Mouse (Mus musculus) left cerebral cortex, postnatal 25 days (tissue): Measurements from ENCODE around the gene Syne3. TPM values are rescaled to one million over a fixed set of nuclear protein-coding genes. Genes with fewer than 3 reads are reported as not detected.

ENCODE experiments used
- DNase-seq, 2 experiments: peaks; one replicate each; pipeline ENCODE4 v3.0.0; 2022; ENCODE audit warnings: low spot score in 2 of 2, mixed read lengths in 1 of 2
- intact Hi-C: fragments of 180-260 bp; cut with DNase I; formaldehyde crosslinking; loops from one replicate; pipeline ENCODE4 v1.15.1; 2025
- total RNA-seq, 2 experiments: library from RNA; stranded (reverse); gene quantifications; 2 replicates each; pipeline ENCODE4 v1.2.3; 2021

Syne3 gene
- total RNA-seq, 2 experiments from 2014 or later = 0.98 to 1.3 TPM

DNA sequence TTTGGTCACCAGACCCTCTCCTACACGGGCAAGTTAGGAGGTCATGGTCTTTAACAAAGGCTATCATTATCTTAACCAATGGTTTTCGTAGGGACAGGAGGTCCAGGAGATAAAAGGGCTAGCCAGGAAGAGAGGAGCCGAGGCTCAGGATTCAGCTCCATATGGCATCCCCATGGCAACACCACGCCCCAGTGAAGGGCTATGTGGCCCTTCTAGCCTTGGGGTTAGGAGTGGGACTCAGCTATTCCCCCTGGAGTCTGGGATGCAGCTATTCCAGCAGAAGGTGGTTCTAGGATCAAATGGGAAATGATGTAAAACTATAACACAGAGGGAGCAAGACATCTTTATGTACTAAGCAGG, 69.6 kb downstream of the Syne3 start:
- DNase-seq = no peak
- intact Hi-C loops = loop anchor here (2.0 kb wide), 1 partner anchor 171 kb away; no protein-coding TSS in a partner anchor

- intact Hi-C loops = loop anchor here (1.0 to 2.0 kb wide), 4 partner anchors 101 to 499 kb away; no protein-coding TSS in a partner anchor
- DNase-seq = peak; percentile 78 to 79
Observed at GRCm38 (mm10) chr12:104939372-104940026, 70.1 kb downstream of the Syne3 start.

DNA sequence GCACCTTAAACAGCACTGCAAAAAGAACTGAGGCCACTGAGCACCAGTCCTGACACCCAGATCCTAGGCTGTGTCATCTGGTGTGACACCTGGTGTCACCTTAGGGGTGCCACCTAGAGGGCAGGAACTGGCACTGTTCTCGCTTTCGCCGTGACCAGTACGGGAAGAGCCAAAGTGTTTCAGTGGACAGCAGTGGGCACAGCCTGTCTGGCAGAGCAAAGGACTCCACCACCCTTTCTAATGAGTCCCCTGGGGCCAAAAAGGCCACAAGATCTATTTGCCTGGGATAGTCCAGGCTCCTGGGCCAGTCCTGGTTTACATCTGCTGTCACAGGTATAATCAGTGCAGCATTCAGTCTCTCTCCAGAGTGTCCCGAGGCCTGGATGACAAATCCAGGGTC, 70.7 kb downstream of the Syne3 start:
- intact Hi-C loops = loop anchor here (1.0 to 2.0 kb wide), 3 partner anchors 100 to 498 kb away; no protein-coding TSS in a partner anchor
- DNase-seq = no peak

GRCm38 (mm10) chr12:104936223-104936622, 73.4 kb downstream of the Syne3 start:
- intact Hi-C loops = no loop called here
- peak in 1 of 2 experiments; percentile 30 for DNase-seq

DNA sequence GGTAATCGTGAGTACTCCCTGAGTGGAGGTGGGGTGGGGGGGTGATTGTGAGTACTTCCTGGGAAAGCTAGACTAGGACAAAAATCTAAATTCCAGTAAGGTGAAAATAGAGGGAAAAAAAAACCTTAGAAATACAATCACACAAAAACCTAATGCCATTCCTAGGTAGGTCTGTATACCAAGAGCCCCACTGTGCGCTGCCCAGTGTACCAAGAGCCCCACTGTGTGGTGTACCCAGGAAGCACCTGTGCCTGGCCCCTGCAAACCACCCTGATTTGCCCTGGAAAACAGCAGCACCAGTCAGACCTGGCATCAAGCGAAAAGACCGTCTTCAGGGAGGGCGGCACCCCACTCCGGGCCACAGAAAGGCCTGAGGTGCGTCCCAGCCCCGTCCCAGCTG, 74.5 kb downstream of the Syne3 start:
- intact Hi-C loops = no loop called here
- DNase-seq = no peak

DNA sequence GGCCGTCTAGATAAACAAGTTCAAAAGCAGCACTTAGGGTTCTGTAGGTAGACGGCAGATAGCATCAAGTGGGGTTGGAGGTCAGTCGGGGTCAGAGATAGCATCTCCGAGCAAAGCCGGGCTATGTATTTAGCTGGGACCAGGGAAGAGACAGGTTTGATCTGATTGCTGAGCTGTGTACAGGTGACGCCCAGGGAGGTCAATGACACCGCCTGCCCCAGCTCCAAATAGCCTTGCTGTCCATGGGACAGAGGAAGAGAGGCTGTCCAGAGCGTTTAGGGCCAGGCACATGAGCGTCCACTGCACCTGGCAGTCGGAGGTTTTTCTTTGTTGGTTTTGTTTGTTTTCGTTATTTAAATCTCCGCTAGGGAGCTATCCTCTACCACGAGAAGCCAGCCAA, 75.8 kb downstream of the Syne3 start:
- DNase-seq = no peak
- intact Hi-C loops = no loop called here

DNA sequence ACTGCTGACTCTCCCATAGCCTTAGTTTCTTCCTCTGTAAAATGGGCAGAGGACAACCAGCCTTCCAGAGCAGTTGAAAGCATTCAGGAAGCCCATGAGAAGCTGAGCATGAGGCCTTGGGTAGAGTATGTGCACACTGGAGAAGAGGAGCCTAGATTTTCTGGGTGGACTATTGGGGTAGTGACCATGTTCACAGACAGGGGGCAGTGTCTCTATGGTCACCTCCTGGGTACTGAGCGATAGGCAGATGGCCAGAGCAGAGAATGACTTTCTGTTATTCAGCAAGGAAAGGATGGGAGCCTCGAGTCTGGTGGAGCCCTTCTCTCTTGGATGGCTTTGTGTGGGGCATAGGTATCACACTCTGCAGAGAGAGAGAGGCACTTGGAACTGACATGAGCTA, 76.4 kb downstream of the Syne3 start:
- intact Hi-C loops = no loop called here

GRCm38 (mm10) chr12:104925765-104926164, 83.8 kb downstream of the Syne3 start:
- DNase-seq = no peak
- intact Hi-C loops = no loop called here

More for the DNA sequence above, 76.4 kb downstream of the Syne3 start:
- DNase-seq = no peak

DNA sequence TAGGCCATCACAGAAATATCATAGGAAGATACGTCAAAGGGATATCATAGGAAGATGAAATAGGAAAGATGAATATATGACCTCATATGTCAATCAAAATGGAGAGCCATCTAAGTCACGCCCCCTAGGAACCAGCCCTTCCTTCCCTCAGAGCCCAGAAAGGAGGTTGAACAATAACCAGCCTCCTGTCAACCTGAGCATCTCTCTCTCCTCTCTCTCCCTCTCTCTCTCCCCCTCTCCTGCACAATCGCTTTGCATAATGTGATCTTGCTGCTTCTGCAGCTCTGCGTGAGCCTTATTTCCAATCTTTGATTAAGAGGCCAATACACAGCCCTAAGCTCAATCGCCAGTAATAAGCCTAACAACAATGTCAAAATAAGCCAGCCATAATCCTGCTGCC, 84.6 kb downstream of the Syne3 start:
- no peak for DNase-seq
- intact Hi-C loops = no loop called here

- intact Hi-C loops = no loop called here
- no peak for DNase-seq
Observed at GRCm38 (mm10) chr12:104924546-104924945, 85.1 kb downstream of the Syne3 start.

DNA sequence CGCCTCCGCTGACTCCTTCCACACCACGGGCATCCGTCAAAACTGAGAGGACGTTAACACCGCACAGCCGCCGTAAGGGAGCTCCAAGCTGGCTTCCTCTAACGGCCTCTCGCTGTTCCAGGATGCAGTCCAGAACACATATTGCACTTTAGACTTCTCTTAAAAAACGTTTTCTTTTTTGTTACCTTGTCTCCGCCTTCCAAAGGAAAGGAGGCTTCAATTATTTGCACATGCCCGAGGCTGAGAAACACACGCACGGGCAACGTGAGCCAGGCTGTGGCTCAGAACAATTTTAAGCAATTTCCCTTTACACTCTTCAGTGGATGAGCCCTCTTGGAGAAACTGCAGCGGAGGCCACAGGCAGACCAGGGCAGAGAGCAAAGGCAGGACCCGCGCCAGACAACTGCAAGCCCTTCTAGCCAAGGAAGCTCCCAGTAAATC, 85.6 kb downstream of the Syne3 start:
- intact Hi-C loops = no loop called here
- no peak for DNase-seq

GRCm38 (mm10) chr12:104922647-104923046, 87.0 kb downstream of the Syne3 start:
- DNase-seq = no peak
- intact Hi-C loops = no loop called here

- intact Hi-C loops = no loop called here
- no peak for DNase-seq
Observed at GRCm38 (mm10) chr12:104921071-104921470, 88.5 kb downstream of the Syne3 start.

GRCm38 (mm10) chr12:104919247-104919646, 90.4 kb downstream of the Syne3 start:
- intact Hi-C loops = no loop called here
- DNase-seq = no peak

- intact Hi-C loops = no loop called here
- DNase-seq = no peak
Observed at GRCm38 (mm10) chr12:104917927-104918326, 91.7 kb downstream of the Syne3 start.

DNA sequence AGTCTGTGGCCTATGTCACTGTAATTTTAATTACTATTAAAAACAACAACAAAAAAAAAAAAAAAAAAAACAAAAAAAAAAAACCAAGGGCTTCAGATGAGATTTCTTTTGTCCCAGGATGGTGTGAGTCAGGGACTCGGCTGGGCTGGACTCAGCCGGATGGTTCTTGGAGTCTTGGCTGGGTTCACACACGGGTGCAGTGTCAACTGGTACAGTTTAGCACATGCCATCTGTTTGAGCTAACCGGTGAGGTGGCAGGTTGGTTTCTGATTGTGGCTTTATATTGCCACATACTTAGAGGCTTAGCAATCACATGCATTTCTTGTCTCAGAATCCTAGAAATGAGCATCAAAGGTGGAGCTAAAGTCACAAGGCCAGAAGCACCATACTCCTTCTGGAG, 92.3 kb downstream of the Syne3 start:
- intact Hi-C loops = no loop called here
- no peak for DNase-seq

DNA sequence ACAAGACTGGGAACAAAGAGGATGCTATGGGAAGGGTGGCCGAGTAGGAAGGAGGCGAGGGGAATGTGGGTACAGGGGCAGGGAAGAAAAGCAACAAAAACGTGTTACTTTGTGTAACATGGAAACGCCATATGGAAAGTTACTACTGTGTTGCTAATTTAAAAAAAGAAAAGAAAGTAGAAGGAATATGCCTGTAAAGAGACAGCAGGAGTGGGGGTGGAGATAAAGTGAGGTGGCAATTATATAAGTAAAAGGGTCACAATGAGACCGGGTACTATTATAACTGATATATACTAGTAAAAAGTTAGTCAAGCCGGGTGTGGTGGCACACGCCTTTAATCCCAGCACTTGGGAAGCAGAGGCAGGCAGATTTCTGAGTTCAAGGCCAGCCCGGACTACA, 92.8 kb downstream of the Syne3 start:
- DNase-seq = peak in 1 of 2 experiments; percentile 81
- intact Hi-C loops = no loop called here

DNA sequence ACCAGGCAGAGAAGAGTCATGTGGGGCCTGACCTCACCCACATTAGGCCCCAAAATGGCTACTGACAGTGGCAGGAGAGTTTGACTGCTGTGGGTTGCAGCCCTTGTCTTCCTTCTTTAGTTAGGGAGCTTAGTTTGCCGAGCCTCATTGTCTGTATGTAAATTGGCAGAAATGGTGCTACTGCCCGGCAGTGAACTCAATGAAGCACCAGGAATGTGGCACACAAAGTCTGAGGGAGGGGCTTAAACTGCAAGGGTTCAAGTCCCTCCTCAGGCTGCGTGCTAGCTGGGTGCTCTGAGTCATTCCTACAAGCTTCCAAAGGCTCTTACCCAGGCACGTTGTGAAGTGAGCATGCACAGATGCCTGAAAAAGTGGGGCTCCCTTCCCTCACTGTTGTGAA, 93.9 kb downstream of the Syne3 start:
- no peak for DNase-seq
- intact Hi-C loops = no loop called here

- no peak for DNase-seq
- intact Hi-C loops = loop anchor here (2.0 to 5.0 kb wide), 2 partner anchors 48 to 76 kb away; partner anchors contain the start of gene Clmn
Observed at GRCm38 (mm10) chr12:104912990-104913389, 96.6 kb downstream of the Syne3 start.

DNA sequence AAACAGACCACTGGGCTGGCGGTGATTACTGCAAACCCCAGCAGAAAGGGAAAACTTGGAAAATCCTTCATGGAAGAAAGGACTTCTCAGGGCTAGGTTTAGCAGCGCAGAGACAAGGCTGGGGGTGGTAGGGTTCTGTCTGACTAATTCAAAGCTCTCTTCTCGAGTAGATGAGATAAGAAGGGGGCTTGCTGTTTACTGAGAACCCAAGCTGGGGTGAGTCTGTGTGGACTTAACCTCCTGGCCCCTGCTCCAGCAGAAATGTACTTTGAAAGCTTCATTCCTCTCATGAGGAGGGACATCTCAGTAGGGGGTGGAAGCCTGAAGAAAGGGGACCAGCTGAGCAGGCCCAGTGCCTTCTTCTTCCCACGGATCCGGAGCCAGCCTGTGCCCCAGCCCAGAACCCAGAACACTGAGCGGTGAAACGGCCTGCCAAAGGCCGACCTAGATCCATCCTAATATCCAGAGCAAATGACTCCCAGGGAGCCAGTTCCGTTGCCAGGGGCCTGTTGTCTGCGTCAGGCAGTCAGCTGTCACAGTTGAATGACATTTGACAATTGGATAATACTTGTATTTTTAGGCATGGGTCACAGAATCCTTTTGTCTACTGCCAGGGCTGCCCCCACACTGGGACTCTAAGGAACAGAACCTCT, 97.2 kb downstream of the Syne3 start:
- intact Hi-C loops = loop anchor here (2.0 to 5.0 kb wide), 2 partner anchors 48 to 75 kb away; partner anchors contain the start of gene Clmn
- DNase-seq = peak in 1 of 2 experiments; percentile 77

- intact Hi-C loops = loop anchor here (5.0 kb wide), 1 partner anchor 72 kb away; no protein-coding TSS in a partner anchor
- no peak for DNase-seq
Observed at GRCm38 (mm10) chr12:104909750-104910149, 99.9 kb downstream of the Syne3 start.
